Mouse (Mus musculus) gastrocnemius, postnatal 36 days (tissue): Measurements from ENCODE around the gene Abl1. TPM values are rescaled to one million over a fixed set of nuclear protein-coding genes. Genes with fewer than 3 reads are reported as not detected.

Experiments used
- DNase-seq, 2 experiments: peaks; one replicate each; pipeline ENCODE4 v3.0.0; 2022
- intact Hi-C: fragments of 180-260 bp; cut with DNase I; formaldehyde crosslinking; loops from one replicate; pipeline ENCODE4 v1.15.1; 2025
- total RNA-seq, 2 experiments: library from RNA; stranded (reverse); gene quantifications; 2 replicates each; pipeline ENCODE4 v1.2.3; 2021

Gene Abl1
- total RNA-seq, 2 experiments from 2014 or later = 21.9 to 22.3 TPM

GRCm38 (mm10) chr2:31733558-31733957 is 45.4 kb downstream of the Abl1 start:
- DNase-seq = no peak
- intact Hi-C loops = no loop called here

GRCm38 (mm10) chr2:31739041-31739440 is 50.9 kb downstream of the Abl1 start:
- DNase-seq = no peak
- intact Hi-C loops = no loop called here

DNA sequence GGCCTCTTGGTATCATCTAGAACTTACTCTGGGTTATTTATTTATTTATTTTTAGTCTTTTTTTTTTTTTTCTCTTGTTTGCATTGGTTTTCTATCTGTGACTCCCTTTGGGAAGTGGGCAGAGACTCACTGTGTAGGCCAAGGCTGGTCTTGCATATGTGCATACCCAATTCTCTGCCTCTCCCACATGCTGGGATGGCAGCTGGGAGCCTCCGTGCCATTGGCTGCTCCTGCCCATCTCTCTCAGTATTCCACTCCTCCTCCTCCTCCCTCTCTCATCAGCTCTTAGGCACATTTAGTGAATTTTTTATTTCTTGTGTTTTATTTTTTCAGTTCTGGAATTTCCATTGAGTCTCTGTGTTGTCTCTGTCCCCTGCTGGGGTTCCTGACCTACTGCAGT is 53.6 kb downstream of the Abl1 start:
- no peak for DNase-seq
- intact Hi-C loops = no loop called here

DNA sequence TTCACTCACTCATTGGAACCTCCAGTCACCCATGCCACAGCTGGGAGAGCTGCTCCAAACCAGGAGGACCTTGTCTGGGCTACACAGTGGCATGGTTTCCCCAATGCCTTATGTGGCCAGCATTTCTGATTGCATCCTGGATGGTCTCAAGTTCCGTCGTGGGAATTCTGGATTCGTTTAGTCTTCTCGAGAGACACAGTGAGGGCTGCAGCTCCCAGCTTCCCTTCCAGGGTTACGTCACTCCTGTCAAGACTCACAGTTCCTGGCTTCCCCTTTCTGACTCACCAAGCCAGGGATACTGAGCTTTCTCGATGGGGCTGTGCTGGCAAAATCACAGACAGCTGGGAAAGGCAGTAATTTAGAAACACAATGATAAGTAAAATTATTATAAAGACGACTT is 54.0 kb downstream of the Abl1 start:
- peak; percentile 34 to 38 for DNase-seq
- intact Hi-C loops = no loop called here

- intact Hi-C loops = no loop called here
- no peak for DNase-seq
Observed at GRCm38 (mm10) chr2:31745741-31746243, 57.6 kb downstream of the Abl1 start.

DNA sequence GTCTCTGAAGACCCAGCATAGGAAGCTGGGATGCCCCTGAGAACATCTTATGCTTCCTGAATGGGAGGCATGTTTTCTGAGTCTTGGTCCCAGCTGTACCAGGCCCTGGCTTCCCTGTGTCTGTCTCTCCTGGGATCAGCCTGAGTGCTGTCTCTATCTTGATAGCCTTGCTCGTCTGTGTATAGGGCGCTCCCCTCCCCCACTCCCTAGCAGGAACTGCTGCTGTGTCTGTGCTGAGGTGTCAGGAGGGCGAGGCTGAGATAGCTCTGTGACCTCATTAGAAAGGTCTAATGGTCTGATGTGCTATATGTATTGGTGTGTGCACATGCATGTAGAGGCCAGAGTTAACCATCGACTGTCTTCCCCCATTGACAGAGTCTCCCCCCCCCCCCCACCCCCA is 58.7 kb downstream of the Abl1 start:
- DNase-seq = no peak
- intact Hi-C loops = no loop called here

DNA sequence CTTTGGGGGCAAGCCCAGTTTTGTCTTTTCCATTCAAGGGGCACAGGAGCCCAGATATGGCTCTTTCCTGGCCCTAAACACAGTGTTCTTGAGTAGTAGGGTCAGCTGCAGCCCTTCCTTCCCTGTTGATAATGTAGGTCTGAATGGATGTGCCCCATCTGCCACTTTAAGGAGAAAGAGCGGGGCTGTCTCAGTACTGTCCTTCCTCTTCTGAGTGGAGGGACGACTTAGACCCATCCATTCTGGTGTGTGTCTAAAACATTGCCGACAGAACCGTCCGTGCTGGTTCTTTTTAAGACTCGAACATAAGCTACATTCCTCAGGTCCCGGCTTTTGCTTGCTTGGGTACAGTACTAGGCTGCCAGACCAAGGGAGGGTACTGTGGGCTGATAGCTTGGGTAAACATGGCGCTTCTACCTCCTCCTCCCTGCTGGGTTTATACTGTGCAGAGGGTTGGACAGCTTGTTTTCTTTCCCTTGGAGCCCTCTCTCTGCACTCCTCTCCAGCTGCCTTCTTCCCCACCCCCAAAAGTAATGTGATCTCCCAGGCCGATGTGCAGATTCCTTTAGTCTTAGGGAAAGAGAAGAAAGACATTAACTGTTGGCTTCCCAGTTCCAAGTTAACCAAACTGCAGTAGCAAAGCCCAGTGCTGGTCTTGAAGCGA is 61.0 kb downstream of the Abl1 start:
- DNase-seq = peak in 1 of 2 experiments; percentile 38
- intact Hi-C loops = no loop called here

DNA sequence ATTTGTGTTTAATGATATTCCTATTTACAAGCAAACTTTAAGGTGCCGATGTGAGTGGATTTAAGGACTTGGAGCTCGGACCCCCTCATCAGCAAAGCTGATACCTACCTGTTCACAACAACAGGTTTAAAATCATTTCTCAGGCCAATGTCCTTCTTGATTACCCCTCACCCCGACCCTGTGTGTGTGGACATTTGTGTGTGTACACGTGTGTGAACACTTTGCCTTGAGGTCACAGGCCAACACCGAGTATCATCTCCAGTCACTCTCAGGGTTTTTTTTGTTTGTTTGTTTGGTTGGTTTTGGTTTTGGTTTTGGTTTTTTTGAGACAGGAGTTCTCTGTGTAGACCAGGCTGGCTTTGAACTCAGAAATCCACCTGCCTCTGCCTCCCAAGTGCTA is 62.0 kb downstream of the Abl1 start:
- intact Hi-C loops = no loop called here

DNA sequence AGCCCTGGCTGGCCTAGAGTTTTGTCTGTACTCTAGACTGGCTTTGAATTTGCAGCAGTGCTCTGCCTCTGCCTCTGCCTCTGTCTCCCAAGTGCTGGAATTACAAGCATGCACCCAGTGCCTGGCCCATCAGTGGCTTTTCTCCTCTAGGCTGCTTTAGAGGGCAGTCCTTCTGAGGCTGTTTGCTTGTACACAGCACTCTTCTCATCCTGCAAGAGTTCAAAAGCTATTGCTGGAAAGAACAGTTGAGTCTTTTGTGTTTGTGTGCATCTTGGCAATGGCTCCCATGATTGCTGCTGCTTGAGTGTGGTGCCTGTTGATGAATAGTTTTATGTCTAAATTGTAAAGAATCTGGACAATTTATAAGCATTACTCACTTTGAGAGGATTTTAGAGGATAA is 69.3 kb downstream of the Abl1 start:
- no peak for DNase-seq
- intact Hi-C loops = no loop called here

More for the DNA sequence above, 62.0 kb downstream of the Abl1 start:
- no peak for DNase-seq

DNA sequence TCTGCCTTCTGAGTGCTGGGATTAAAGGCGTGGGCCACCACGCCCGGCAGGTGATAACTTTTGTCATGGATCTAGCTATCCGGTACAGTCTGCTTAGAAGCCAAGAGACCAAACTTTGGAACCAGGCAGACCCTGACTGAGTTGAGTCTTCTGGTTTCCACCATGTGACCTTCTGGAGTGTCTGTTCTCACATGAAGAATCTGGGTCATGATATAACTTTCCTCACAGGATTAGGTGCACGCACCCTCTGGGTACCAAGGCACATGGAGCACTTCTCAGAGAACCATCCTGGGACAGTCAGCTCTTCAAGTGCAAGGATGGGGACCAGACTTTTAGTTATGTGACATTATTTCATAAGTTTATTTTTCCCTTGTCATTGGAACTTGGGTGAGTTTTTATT is 70.8 kb downstream of the Abl1 start:
- intact Hi-C loops = no loop called here
- DNase-seq = no peak

- DNase-seq = peak; percentile 80 to 82
- intact Hi-C loops = no loop called here
Observed at GRCm38 (mm10) chr2:31759751-31760460, 71.7 kb downstream of the Abl1 start.

GRCm38 (mm10) chr2:31760486-31760885 is 72.3 kb downstream of the Abl1 start:
- intact Hi-C loops = no loop called here
- DNase-seq = no peak

DNA sequence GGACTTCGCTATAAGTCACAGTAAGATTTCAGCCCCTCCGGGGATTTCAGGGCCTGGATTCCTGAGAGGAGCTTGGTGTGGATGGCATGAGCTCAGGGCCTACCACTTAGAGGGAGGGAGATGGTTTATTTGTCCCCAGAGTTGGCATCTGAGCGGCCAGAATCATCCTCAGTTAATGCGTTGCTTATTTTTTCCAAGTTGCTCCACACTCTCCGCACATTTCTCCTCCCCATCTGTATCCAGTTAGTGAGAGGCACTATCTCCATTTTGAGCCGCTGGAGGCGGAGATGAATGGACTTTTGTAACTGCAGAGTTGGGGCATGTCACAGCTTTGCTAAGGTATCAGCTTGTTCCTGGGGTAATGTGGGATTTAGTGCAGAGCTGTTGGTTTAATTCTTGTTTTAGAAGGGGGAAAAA is 72.9 kb downstream of the Abl1 start:
- intact Hi-C loops = no loop called here
- DNase-seq = no peak

DNA sequence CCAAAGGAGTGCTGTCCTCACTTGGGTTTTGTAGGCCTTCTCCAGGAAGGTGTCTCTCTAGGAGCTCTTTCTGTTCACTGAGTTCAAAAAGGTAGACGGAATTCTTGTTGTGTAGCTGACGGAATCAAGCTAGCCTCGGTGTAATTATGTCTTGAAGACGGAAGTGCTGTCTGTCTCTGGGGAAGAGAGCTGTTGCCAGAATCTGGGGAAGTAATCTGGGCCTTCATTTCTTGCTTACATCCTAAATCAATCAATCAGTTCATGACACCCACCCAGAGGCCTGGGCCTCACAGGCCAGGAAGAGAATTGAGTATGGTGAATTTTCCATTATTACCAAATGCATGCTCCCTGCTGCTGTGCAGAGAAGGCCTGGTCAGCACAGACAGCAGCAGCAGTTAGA is 73.4 kb downstream of the Abl1 start:
- DNase-seq = no peak
- intact Hi-C loops = no loop called here

DNA sequence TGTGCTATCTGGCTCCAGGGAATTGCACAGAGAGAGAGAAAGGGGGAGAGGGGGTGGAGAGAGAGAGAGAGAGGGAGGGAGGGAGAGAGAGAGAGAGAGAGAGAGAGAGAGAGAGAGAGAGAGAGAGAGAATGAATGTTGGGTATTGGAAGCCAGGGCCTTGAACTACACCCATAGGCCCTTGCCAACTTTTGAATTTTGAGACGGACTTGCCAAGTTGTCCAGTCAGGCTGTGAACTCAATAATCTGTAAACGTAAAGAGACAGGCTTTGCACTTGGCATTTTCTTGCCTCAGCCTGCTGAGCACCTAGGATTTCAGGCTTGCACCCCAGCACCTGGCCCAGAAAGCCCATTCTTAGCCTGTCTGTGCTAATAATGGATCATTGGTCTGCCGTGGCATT is 74.0 kb downstream of the Abl1 start:
- no peak for DNase-seq
- intact Hi-C loops = no loop called here

DNA sequence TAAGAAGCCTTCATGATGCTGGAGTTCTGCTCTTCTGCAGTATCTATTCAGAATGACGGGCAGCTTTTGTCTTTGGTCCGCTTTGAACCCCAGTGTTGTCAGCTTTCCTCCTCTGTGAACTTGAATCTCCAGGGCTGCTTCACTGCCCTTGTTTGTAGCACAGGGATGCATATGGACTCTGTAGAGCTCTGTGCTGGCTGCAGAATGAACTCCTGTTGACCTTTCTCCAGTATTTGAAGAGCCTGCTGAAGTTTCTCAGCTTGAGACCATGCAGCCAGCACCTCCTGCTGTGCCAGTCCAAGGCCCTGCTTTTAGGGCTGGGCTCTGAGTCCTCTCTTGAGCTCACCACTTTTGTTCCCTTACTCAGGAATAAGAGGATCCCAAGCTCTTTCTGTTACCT is 74.7 kb downstream of the Abl1 start:
- intact Hi-C loops = no loop called here
- DNase-seq = no peak

DNA sequence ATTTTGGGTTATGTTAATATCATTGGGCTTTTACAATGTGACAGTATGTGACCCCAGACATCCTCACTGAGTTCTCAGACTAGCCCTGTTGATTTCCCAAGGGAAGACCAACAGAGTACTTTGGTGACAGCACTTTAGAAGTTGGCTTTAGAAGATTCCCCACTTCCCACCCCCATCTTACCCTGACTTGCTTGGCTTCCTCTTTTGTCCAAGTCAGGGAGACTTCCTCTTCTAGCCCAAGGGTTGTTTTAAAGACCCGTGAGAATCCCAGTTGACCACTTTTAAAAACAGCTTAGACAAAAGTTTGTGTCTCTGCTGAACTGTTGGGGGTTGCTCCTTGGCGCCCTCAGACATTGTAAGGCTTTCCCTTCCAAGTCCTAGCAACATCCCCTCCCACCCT is 75.1 kb downstream of the Abl1 start:
- no peak for DNase-seq
- intact Hi-C loops = no loop called here

GRCm38 (mm10) chr2:31767104-31767503 is 78.9 kb downstream of the Abl1 start:
- DNase-seq = no peak
- intact Hi-C loops = no loop called here

GRCm38 (mm10) chr2:31767815-31768214 is 79.6 kb downstream of the Abl1 start:
- no peak for DNase-seq
- intact Hi-C loops = no loop called here

GRCm38 (mm10) chr2:31769115-31769514 is 80.9 kb downstream of the Abl1 start:
- no peak for DNase-seq
- intact Hi-C loops = no loop called here

DNA sequence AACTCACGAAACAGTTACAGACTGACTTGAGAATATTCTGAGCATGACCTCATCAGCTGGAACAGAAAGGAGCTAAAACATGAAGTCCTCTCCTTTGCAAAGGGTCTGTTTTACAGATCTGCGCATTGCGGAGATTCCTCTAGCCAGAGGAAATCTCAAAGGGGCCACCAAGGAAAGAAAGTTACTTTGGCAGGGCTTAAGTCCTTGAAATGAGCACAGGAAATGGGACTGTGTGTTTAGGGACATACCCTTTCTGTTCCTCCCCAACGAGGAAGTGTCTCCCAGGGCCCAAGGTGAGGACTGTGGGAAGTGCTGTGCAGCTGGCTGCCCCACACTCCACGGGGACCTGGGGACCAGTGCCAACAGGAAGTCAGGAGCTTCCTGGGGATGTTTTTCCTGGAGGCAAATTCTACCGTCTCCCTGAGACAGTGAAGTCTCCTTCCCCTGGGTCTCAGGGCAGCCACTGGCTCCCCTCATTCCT is 81.5 kb downstream of the Abl1 start:
- peak; percentile 68 to 71 for DNase-seq
- intact Hi-C loops = no loop called here
